Mouse (Mus musculus) left cerebral cortex, postnatal 4 days (tissue): ENCODE measurements around the gene Toporsl. TPM values are rescaled to one million over a fixed set of nuclear protein-coding genes. Genes with fewer than 3 reads are reported as not detected.

Experiments
- DNase-seq: peaks from one replicate; pipeline ENCODE4 v3.0.0-alpha.2; 2022
- intact Hi-C: fragments of 180-260 bp; cut with DNase I; formaldehyde crosslinking; loops from one replicate; pipeline ENCODE4 v1.15.1; 2025
- total RNA-seq, 2 experiments: library from RNA; stranded (reverse); gene quantifications; 2 replicates each; pipeline ENCODE4 v1.2.3; 2021

Gene Toporsl
- not detected for total RNA-seq

DNA sequence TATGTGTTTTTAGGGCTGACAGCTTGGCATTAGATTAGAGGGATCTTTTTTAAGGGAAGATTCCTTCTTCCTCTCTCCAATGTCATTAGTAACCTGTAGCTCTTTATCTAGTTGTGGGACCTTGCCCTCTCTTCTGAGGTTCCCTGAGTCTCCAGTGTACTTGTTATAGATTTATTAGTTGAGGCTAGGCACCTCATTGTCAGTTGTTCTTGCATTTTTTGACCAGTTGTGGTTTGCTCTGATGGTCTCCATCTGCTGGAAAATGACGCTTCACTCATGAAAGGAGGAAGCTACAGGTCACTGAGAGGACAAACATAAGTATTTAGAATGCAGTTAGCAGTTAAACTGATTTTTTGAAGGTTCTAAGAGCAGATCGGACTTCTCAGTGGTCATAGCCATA lies at the start of gene Toporsl:
Toporsl (plus strand) TSS at position 348 of the 400 bp plus-strand sequence.
- intact Hi-C loops = no loop called here
- DNase-seq = no peak

DNA sequence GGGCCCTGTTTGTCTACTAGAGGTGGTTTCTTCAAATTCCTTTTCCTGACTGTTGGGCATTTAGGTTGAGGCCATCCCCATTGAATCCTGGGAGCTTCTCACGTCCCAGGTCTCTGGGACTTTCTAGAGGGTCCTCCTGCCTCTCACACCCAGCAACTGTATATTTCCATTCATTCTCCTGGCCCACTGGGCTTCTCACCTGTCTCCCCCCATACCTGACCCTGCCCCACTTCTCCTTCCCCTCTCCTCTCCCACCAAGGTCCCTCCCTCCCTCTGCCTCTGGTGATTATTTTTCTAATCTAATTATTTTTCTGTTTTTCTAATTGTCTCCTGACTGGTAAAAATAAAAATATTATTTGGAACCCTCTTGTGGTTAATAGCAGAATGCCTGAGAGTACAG lies 38.4 kb upstream of the Toporsl start:
- DNase-seq = no peak

GRCm38 (mm10) chr4:52558080-52558479 lies 38.0 kb upstream of the Toporsl start:
- intact Hi-C loops = no loop called here
- no peak for DNase-seq

More for the DNA sequence above, 38.4 kb upstream of the Toporsl start:
- intact Hi-C loops = no loop called here

GRCm38 (mm10) chr4:52563859-52564258 lies 32.2 kb upstream of the Toporsl start:
- intact Hi-C loops = no loop called here
- no peak for DNase-seq

DNA sequence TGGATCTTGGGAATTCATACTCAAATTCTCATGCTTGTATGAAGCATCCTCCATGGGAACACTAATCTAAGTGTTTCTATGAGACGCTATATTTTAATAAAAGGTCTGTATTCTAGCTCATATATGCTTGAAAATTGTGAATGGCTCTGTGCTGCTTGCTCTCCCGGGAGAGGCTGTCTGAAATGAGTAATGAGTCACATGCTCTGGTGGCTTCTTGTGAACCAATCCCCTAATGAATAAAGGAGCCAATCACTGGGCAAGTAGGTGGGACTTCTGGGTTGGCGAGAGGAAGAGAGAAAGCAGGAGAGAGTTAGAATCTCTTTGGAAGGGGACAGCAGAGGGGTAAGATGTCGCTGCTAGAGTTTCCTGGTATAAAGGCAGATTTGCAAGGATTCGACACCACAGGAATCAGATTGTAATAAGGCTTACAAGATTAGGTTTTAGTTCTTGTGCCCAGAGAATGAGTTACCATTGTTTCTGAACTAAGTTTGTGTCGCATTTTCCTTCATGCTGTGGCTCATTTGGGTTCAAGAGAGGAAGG lies 9.8 kb upstream of the Toporsl start:
- intact Hi-C loops = no loop called here
- no peak for DNase-seq

DNA sequence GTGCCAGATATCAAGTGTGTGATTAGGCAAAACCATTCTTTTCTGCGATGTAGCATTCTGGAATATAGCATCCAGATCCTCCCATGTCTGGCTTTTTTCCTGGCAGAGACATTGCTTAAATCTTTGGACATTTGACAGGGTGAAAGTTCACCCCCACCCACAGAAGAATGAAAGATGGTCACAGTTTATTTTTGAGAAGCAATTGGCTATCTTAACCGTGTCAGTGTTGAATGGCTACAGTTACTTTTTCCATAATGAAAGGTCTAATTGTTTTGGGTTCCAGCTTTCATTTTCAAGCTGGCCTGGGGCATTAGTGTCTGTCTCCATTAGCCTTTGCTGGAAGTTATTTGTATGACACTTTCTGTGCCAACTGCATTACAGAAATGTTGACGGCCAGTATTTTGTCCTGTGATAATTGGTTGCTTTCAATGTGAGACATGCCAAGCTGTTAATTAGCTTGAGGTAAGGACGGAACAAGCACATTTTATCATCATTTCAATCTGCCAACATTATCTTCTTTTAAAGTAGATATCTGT lies 2.2 kb upstream of the Toporsl start:
- intact Hi-C loops = no loop called here
- peak; percentile 4 for DNase-seq

DNA sequence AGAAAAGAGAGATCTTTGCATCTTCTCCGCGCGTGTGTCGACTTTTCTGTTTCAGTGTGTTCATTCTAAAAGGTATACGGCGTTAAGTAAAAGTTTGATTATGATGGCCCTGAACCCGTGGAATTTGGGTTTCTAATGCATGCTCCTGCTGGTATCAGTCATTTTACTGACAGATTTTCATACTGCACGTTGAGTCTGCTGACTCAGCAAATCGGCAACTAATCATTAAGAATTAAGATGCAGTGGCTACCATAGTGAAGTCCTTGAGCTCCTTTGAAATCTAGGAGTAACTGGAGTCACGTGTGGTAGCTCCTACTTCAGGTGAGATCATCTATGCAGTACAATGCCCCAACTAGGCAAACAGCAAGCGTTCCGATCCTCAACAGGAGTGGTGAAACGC lies 1.4 kb upstream of the Toporsl start:
- intact Hi-C loops = no loop called here
- no peak for DNase-seq

GRCm38 (mm10) chr4:52598180-52598881 lies 2.3 kb downstream of the Toporsl start:
- DNase-seq = no peak
- intact Hi-C loops = no loop called here

DNA sequence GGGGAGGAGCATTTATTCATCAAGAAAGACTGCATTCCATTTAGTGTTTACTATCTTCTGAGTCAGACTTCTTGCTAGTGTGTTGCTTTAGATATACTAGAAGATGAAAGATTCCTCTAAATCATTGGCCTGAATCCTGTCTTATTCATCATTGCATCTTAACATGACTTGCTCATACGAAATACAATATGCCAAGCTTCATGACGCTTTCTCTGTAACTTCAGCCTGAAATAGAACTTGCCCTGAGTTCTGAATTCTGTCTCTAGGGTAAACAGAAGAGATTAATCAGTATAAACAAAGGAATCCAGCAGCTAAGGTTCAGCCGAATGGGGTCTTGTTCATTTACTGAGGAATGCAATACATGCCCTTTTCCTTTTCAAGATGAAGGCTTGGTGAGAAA lies 10.8 kb downstream of the Toporsl start:
- DNase-seq = no peak
- intact Hi-C loops = no loop called here

GRCm38 (mm10) chr4:52634986-52635385 lies 38.9 kb downstream of the Toporsl start:
- peak; percentile 25 for DNase-seq
- intact Hi-C loops = no loop called here

DNA sequence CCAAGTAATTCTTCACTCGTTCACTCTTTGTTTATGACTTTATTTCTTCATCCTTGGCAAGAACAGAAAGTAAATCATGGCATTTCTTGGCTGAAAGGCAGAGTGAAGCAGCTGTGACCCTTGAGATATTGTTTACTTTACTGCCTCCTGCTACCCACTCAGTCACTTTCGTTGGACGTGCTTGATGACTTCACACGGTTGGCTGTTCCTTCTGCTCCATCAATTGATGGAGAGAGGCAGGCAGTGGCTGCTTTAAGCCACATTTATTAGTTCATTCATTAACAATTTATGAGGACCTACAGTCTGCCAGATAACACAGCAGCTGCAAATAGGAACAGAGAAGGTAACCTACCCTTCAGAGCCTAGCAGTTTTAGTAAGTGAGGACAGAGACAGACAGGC lies 51.7 kb downstream of the Toporsl start:
- no peak for DNase-seq
- intact Hi-C loops = no loop called here

- intact Hi-C loops = no loop called here
- DNase-seq = no peak
Observed at GRCm38 (mm10) chr4:52659701-52660100, 63.6 kb downstream of the Toporsl start.

DNA sequence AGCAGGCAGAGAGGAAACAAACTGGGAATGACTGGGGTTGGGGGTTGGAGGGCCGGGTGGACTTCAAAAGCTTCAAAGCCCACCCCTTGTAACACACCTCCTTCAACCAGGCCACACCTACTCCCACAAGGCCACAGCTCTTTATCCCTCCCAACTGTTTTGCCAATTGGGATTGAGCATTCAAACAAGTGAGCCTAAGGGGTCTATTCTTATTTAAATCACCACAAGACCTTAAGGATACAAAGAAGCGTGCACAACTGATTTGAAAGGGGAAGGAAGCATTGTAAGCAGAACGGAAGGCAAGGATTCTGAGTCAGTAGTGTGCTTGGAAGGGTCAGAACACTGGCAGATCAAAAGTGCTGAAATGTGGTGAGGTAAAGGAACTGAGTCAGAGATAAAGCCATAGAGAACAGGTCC lies 64.6 kb downstream of the Toporsl start:
- DNase-seq = no peak
- intact Hi-C loops = no loop called here

DNA sequence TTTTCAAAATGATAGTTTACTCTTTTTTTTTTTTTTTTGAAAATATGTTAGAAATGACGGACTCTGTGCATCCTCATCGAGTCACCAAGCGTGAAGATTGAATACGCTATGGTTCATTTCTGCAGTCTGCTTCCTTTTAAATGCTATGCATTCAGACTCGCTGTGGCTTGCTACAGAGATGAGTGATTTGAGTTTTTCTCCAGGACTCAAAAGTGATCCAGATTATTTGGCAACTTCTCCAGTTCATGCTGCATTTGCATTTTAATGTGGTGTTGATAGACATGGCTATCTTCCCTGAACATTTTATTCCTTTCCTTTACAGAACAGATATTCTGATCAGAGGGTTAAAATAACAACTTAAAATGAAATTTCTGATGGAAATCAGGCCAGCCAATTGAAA lies 65.2 kb downstream of the Toporsl start:
- intact Hi-C loops = no loop called here
- DNase-seq = no peak

Other genes starting within 250 kb of the Toporsl start
- gene Smc2, start 157.0 kb upstream of the Toporsl start, total RNA-seq = 10 to 100 TPM; 13.3 to 14.2 TPM
- gene Vma21-ps, start 99.0 kb upstream of the Toporsl start, total RNA-seq = not detected
- not detected for gene Olfr275, start 218.3 kb downstream of the Toporsl start, total RNA-seq